Mouse (Mus musculus): Measurements from ENCODE around the gene Carns1.
A peak's percentile ranks its signal among the peaks of the same experiment; 100 is the strongest.

The Carns1 gene

GRCm38 (mm10) chr19:4202149-4202548 lies 26.9 kb upstream of the Carns1 start:
- no peak for DNase-seq (ENCODE audit: low spot score in 2 of 2)

GRCm38 (mm10) chr19:4201291-4201909 lies 26.1 kb upstream of the Carns1 start, which contains the start of gene Rad9a:
Gene Rad9a, minus strand, starts transcription at chr19:4201662.
- DNase-seq (ENCODE audit: low spot score in 2 of 2), result peak; percentile 79 to 93

- no peak for DNase-seq (ENCODE audit: low spot score in 2 of 2)
Measured at GRCm38 (mm10) chr19:4197180-4197579, 21.9 kb upstream of the Carns1 start.

- DNase-seq (ENCODE audit: low spot score in 2 of 2), result no peak
Measured at GRCm38 (mm10) chr19:4196548-4196947, 21.3 kb upstream of the Carns1 start.

- DNase-seq (ENCODE audit: low spot score in 2 of 2), result no peak
Measured at GRCm38 (mm10) chr19:4196048-4196447, 20.8 kb upstream of the Carns1 start.

- peak in 1 of 2 experiments; percentile 89 for DNase-seq (ENCODE audit: low spot score in 2 of 2)
Measured at GRCm38 (mm10) chr19:4194776-4195650, 19.7 kb upstream of the Carns1 start.

GRCm38 (mm10) chr19:4194021-4194724 lies 18.9 kb upstream of the Carns1 start:
- no peak for DNase-seq (ENCODE audit: low spot score in 2 of 2)

GRCm38 (mm10) chr19:4193129-4193528 lies 17.9 kb upstream of the Carns1 start:
- DNase-seq (ENCODE audit: low spot score in 2 of 2), result no peak

- DNase-seq (ENCODE audit: low spot score in 2 of 2), result no peak
Measured at GRCm38 (mm10) chr19:4192251-4192985, 17.1 kb upstream of the Carns1 start.

GRCm38 (mm10) chr19:4191528-4192250 lies 16.4 kb upstream of the Carns1 start, which contains the start of gene Ppp1ca:
Gene Ppp1ca, plus strand, starts transcription at chr19:4192065.
- peak; percentile 94 to 97 for DNase-seq (ENCODE audit: low spot score in 2 of 2)

- DNase-seq (ENCODE audit: low spot score in 2 of 2), result no peak
Measured at GRCm38 (mm10) chr19:4190831-4191334, 15.6 kb upstream of the Carns1 start, which contains the start of gene Tbc1d10c. Gene Tbc1d10c, minus strand, starts transcription at chr19:4191284.

- DNase-seq (ENCODE audit: low spot score in 2 of 2), result no peak
Measured at GRCm38 (mm10) chr19:4189051-4189620, 13.9 kb upstream of the Carns1 start.

- DNase-seq (ENCODE audit: low spot score in 2 of 2), result no peak
Measured at GRCm38 (mm10) chr19:4187303-4187702, 12.0 kb upstream of the Carns1 start.

- no peak for DNase-seq (ENCODE audit: low spot score in 2 of 2)
Measured at GRCm38 (mm10) chr19:4184976-4185975, 10.0 kb upstream of the Carns1 start.

GRCm38 (mm10) chr19:4183689-4184088 lies 8.4 kb upstream of the Carns1 start:
- no peak for DNase-seq (ENCODE audit: low spot score in 2 of 2)

GRCm38 (mm10) chr19:4181892-4182291 lies 6.6 kb upstream of the Carns1 start:
- DNase-seq (ENCODE audit: low spot score in 2 of 2), result no peak

GRCm38 (mm10) chr19:4180411-4180810 lies 5.1 kb upstream of the Carns1 start:
- DNase-seq (ENCODE audit: low spot score in 2 of 2), result no peak

- DNase-seq (ENCODE audit: low spot score in 2 of 2), result no peak
Measured at GRCm38 (mm10) chr19:4172925-4173324, 2.4 kb downstream of the Carns1 start.

All from cerebellum, postnatal 4 days (tissue).